Mouse (Mus musculus): ENCODE measurements around the gene Med7.

- TF ChIP-seq CTCF (IDR thresholded peaks at IDR 0.05; ENCODE audit: low read depth) (peak; percentile 20; the same call in 1 of the 2 replicates), EP300 (IDR thresholded peaks at IDR 0.05; ENCODE audit: low read depth) (no peak)
These were observed 11.1 kb downstream of the Med7 start for GRCm38 (mm10) chr11:46447644-46448484.
